Mouse (Mus musculus) urinary bladder, postnatal 14 days (tissue): ENCODE data around the gene Ehmt1.

Experiments
- DNase-seq: peaks from one replicate; pipeline ENCODE4 v3.0.0; 2021; ENCODE audit warnings: low spot score

Gene Ehmt1

GRCm38 (mm10) chr2:24912189-24912588 lies 7.2 kb downstream of the Ehmt1 start:
- no peak for DNase-seq

GRCm38 (mm10) chr2:24910481-24910880 lies 8.9 kb downstream of the Ehmt1 start:
- no peak for DNase-seq

- DNase-seq = no peak
These were observed 13.7 kb downstream of the Ehmt1 start for GRCm38 (mm10) chr2:24905653-24906155.

GRCm38 (mm10) chr2:24904823-24905652 lies 14.4 kb downstream of the Ehmt1 start:
- DNase-seq = no peak

GRCm38 (mm10) chr2:24902999-24903398 lies 16.4 kb downstream of the Ehmt1 start:
- DNase-seq = no peak

- no peak for DNase-seq
These were observed 18.4 kb downstream of the Ehmt1 start for GRCm38 (mm10) chr2:24901055-24901454.

- no peak for DNase-seq
These were observed 20.1 kb downstream of the Ehmt1 start for GRCm38 (mm10) chr2:24899292-24899691.

GRCm38 (mm10) chr2:24896761-24897160 lies 22.7 kb downstream of the Ehmt1 start:
- DNase-seq = no peak

- DNase-seq = no peak
These were observed 25.2 kb downstream of the Ehmt1 start for GRCm38 (mm10) chr2:24894211-24894610.

- DNase-seq = no peak
These were observed 27.1 kb downstream of the Ehmt1 start for GRCm38 (mm10) chr2:24892318-24892717.

- no peak for DNase-seq
These were observed 28.6 kb downstream of the Ehmt1 start for GRCm38 (mm10) chr2:24890541-24891447.

GRCm38 (mm10) chr2:24888895-24889294 lies 30.5 kb downstream of the Ehmt1 start:
- no peak for DNase-seq

- no peak for DNase-seq
These were observed 38.7 kb downstream of the Ehmt1 start for GRCm38 (mm10) chr2:24880686-24881085.

GRCm38 (mm10) chr2:24870952-24871351 lies 48.5 kb downstream of the Ehmt1 start:
- no peak for DNase-seq

GRCm38 (mm10) chr2:24863010-24863409 lies 56.4 kb downstream of the Ehmt1 start:
- no peak for DNase-seq

- DNase-seq = no peak
These were observed 67.0 kb downstream of the Ehmt1 start for GRCm38 (mm10) chr2:24852408-24852807.

- DNase-seq = no peak
These were observed 72.9 kb downstream of the Ehmt1 start for GRCm38 (mm10) chr2:24846557-24846956.

GRCm38 (mm10) chr2:24845256-24845655 lies 74.2 kb downstream of the Ehmt1 start:
- no peak for DNase-seq

GRCm38 (mm10) chr2:24830614-24831013 lies 88.8 kb downstream of the Ehmt1 start:
- no peak for DNase-seq

GRCm38 (mm10) chr2:24809746-24810145 lies 109.7 kb downstream of the Ehmt1 start:
- no peak for DNase-seq

GRCm38 (mm10) chr2:24807691-24808090 lies 111.7 kb downstream of the Ehmt1 start:
- DNase-seq = no peak

GRCm38 (mm10) chr2:24807036-24807435 lies 112.4 kb downstream of the Ehmt1 start:
- DNase-seq = no peak

GRCm38 (mm10) chr2:24806143-24806542 lies 113.3 kb downstream of the Ehmt1 start:
- no peak for DNase-seq
